Mouse (Mus musculus) cerebellum, postnatal 4 days (tissue): ENCODE measurements around the gene Selenok.

ENCODE experiments used
- DNase-seq, 2 experiments: peaks; one replicate each; pipeline ENCODE4 v3.0.0; 2022; ENCODE audit warnings: low spot score in 2 of 2, mixed read lengths in 1 of 2

Selenok gene

GRCm38 (mm10) chr14:29968075-29968821 is at the start of gene Selenok:
Selenok (plus strand) TSS chr14:29968308.
- DNase-seq, result peak; percentile 66 to 89

GRCm38 (mm10) chr14:29928966-29929365 is 39.1 kb upstream of the Selenok start:
- no peak for DNase-seq

DNA sequence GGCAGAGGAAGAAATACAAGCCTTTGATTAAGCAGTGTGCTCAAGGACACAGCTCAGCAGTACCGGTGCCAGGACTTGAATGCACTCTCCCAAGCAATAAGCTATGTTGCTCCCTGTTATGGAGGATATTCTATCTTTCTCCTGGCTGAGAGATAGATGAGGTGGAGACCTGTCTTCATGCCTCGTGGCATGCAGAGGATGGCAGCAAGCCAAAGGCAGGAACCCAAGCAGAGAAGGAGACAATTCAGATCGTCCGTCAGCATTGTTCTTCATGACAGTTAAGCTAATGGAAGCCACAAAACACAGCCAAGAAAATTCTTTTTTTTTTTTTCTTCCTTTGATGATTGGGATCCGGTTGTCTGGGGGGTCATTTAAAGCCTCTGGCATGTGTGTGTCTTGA is 32.6 kb upstream of the Selenok start:
- DNase-seq, result peak in 1 of 2 experiments; percentile 22

- DNase-seq, result no peak
These were observed 30.6 kb upstream of the Selenok start for GRCm38 (mm10) chr14:29937466-29937865.

DNA sequence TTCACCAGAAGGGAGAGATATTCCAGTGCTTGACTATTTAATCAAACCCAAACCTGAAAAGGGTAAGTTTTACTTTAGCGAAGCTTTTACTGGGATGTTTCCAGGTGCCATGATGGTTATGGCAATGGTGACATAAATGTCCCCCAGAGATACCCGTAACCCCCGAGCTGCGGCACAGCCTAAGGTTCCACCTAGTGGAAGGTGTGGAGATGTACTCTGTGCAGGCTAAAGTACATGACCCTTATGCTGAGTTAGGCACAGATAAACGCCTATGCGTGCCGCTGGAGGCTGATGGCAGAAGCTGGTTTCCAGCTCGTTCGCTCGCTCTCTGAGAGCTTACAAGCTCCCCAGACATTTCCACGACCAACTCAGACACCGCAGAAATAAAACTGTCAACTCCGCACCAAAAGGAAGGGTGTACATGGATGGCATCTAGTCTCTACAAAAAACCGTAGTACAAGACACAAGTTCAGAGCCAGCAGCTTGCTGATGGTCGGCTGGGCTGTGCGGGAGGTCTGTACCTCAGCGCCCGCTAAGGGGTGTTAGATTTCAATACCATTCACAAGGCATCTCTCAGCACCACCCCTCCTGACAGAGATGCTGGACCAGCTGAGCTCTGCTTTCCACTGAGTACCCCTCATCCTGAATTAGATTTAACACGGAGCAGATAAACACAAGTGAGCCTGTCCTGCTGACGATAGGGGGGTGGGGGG is 28.4 kb upstream of the Selenok start:
- no peak for DNase-seq

DNA sequence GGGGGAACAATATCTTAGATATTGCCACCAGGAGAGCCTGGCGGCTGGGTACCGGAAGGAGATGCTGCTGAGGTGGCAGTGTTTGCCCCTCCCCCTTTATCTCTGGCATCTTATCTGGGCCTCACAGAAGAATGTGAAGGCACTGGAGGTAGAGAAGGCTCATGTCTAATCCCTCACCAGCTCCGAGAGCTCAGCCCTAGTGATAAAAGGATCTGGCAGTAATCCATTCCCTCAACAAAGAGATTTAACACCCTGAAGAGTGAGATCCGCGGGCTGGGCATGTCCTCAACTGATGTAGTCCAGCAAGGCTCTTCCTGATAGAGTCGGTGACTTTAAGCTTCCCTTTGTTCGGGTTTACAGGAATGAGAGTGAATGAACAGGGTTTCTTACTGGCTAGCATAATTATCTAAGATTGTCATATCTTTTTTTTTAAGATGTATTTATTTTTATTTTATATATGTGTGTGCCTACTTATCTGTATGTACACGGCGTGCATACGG is 27.7 kb upstream of the Selenok start:
- no peak for DNase-seq

GRCm38 (mm10) chr14:29940877-29941276 is 27.2 kb upstream of the Selenok start:
- peak in 1 of 2 experiments; percentile 61 for DNase-seq

- DNase-seq, result no peak
These were observed 21.3 kb upstream of the Selenok start for GRCm38 (mm10) chr14:29946761-29947309.

GRCm38 (mm10) chr14:29950805-29951204 is 17.3 kb upstream of the Selenok start:
- no peak for DNase-seq

GRCm38 (mm10) chr14:29957393-29957792 is 10.7 kb upstream of the Selenok start:
- no peak for DNase-seq

DNA sequence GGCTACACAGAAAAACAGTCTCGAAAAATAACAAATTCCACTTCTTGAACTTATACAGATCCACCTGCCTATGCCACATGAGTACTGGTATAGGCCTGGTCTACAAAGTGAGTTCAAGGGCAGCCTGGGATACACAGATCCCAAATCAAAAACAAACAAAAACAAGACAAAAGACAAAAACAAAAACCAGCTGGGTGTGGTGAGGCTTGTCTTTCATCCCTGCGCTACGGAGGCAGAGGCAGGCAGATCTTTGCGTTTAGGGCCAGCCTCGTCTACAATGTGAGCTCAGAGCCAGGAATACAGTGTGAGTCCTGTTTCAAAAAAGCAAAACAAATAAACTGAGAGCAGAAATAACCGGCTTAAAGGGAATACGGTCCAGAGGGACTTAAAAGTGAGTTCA is 497 bp upstream of the Selenok start:
- no peak for DNase-seq

- no peak for DNase-seq
These were observed 3.3 kb downstream of the Selenok start for GRCm38 (mm10) chr14:29971446-29971845.

- no peak for DNase-seq
These were observed 3.9 kb downstream of the Selenok start for GRCm38 (mm10) chr14:29971993-29972392.

DNA sequence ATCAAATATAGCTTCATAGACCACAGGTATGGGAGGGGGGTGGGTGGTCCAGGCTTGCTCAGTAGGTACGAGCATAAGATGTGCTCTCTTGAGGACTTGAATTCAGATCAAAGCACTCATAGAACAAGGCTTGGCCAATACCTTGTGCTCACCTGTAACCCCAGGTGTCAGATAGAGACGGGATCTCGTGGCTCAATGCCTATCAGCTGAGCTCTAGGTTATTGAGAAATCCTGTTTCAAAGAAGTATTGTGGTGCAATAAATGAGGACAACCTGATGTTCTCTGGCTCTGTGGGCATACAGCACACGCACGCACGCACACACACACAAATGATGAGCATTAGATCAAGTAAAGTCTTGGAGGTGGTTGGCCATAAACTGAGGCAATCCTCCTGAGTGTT is 8.8 kb downstream of the Selenok start:
- DNase-seq, result no peak

GRCm38 (mm10) chr14:29978254-29979204 is 10.4 kb downstream of the Selenok start, which contains the start of gene Actr8:
Actr8 (plus strand) TSS chr14:29978337.
- peak; percentile 93 to 95 for DNase-seq

- DNase-seq, result peak in 1 of 2 experiments; percentile 16
These were observed 12.5 kb downstream of the Selenok start for GRCm38 (mm10) chr14:29980447-29981205.

- no peak for DNase-seq
These were observed 18.0 kb downstream of the Selenok start for GRCm38 (mm10) chr14:29986096-29986495.

GRCm38 (mm10) chr14:29987276-29987675 is 19.2 kb downstream of the Selenok start:
- no peak for DNase-seq

DNA sequence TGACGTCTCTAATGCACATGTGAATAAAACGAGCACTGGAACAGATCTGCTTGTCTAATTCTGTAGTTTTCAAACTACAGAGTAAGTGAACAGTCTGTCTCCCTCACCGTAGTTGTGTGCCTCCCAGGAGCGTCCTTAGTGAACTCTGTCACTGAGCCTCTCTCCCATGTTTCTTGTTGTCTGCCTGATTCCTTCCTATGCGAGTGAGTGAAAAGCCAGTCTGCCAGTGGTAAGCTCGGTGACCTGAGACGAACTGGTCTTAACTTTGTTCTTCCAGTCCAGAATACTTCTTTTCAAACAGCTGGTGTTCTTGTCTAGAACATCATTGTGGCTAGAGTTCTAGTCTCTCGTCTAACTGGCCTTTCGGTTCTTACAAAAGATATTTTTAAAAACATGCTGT is 19.6 kb downstream of the Selenok start:
- DNase-seq, result no peak

DNA sequence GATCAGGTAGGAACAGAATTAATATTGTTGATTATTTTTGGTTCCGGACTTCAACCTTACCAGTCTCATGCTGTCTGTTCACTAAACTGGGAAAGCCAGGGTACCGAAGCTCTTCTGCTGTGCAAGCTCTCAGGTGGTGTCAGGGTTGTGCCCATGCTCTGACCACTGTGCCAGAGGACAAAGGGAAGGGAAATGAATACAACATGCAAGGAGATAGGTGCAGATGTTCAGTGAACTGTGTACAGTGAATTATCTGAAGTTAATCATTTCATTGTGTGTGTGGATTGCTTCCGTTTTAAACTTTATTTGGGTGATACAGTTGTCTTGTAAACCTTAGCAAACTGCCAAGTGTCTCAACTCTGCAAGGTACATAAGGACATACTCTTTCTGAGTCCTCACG is 20.2 kb downstream of the Selenok start:
- DNase-seq, result no peak

GRCm38 (mm10) chr14:29994976-29995375 is 26.9 kb downstream of the Selenok start:
- DNase-seq, result no peak
